Mouse (Mus musculus): Measurements from ENCODE around the gene Drg2.
"Not testable (repeated sequence)": the region's sequence is repeated elsewhere in the genome, so short reads cannot be mapped to it uniquely, and the experiment has no call there.

Drg2 gene

GRCm38 (mm10) chr11:60454080-60454744 is at the start of gene Drg2:
TSS of gene Drg2 (plus strand) at chr11:60454591.
- peak; percentile 83 for DNase-seq (ENCODE audit: low spot score)

- DNase-seq (ENCODE audit: low spot score) = no peak
These were observed 47.8 kb upstream of the Drg2 start for GRCm38 (mm10) chr11:60406606-60407005.

- DNase-seq (ENCODE audit: low spot score) = peak; percentile 63
These were observed 42.2 kb upstream of the Drg2 start for GRCm38 (mm10) chr11:60412173-60412572.

GRCm38 (mm10) chr11:60412921-60413320 is 41.5 kb upstream of the Drg2 start:
- no peak for DNase-seq (ENCODE audit: low spot score)

GRCm38 (mm10) chr11:60416590-60416962 is 37.8 kb upstream of the Drg2 start:
- DNase-seq (ENCODE audit: low spot score) = no peak

- peak; percentile 97 for DNase-seq (ENCODE audit: low spot score)
These were observed 37.3 kb upstream of the Drg2 start, which contains the start of gene Gid4 for GRCm38 (mm10) chr11:60416963-60417716. TSS of gene Gid4 (plus strand) at chr11:60417145.

- DNase-seq (ENCODE audit: low spot score) = peak; percentile 36
These were observed 36.5 kb upstream of the Drg2 start, which contains the start of gene Atpaf2 for GRCm38 (mm10) chr11:60417717-60418472. TSS of gene Atpaf2 (minus strand) at chr11:60418457.

- DNase-seq (ENCODE audit: low spot score) = no peak
These were observed 36.0 kb upstream of the Drg2 start for GRCm38 (mm10) chr11:60418473-60418803.

GRCm38 (mm10) chr11:60422046-60422668 is 32.2 kb upstream of the Drg2 start:
- DNase-seq (ENCODE audit: low spot score) = no peak

- DNase-seq (ENCODE audit: low spot score) = no peak
These were observed 31.4 kb upstream of the Drg2 start for GRCm38 (mm10) chr11:60423006-60423405.

GRCm38 (mm10) chr11:60426417-60426816 is 28.0 kb upstream of the Drg2 start:
- DNase-seq (ENCODE audit: low spot score) = no peak

- no peak for DNase-seq (ENCODE audit: low spot score)
These were observed 26.8 kb upstream of the Drg2 start for GRCm38 (mm10) chr11:60427628-60428027.

GRCm38 (mm10) chr11:60433501-60433900 is 20.9 kb upstream of the Drg2 start:
- no peak for DNase-seq (ENCODE audit: low spot score)

GRCm38 (mm10) chr11:60435133-60435532 is 19.3 kb upstream of the Drg2 start:
- no peak for DNase-seq (ENCODE audit: low spot score)

- DNase-seq (ENCODE audit: low spot score) = no peak
These were observed 17.8 kb upstream of the Drg2 start for GRCm38 (mm10) chr11:60436618-60437017.

- not testable (repeated sequence) for DNase-seq (ENCODE audit: low spot score)
These were observed 14.8 kb upstream of the Drg2 start for GRCm38 (mm10) chr11:60439621-60440020.

- no peak for DNase-seq (ENCODE audit: low spot score)
These were observed 14.2 kb upstream of the Drg2 start for GRCm38 (mm10) chr11:60440176-60440575.

- DNase-seq (ENCODE audit: low spot score) = no peak
These were observed 11.5 kb upstream of the Drg2 start for GRCm38 (mm10) chr11:60442896-60443295.

- DNase-seq (ENCODE audit: low spot score) = no peak
These were observed 10.4 kb upstream of the Drg2 start for GRCm38 (mm10) chr11:60444007-60444406.

- no peak for DNase-seq (ENCODE audit: low spot score)
These were observed 325 bp downstream of the Drg2 start for GRCm38 (mm10) chr11:60454745-60455087.

- DNase-seq (ENCODE audit: low spot score) = no peak
These were observed 3.6 kb downstream of the Drg2 start for GRCm38 (mm10) chr11:60457973-60458372.

GRCm38 (mm10) chr11:60465943-60466380 is 11.6 kb downstream of the Drg2 start:
- DNase-seq (ENCODE audit: low spot score) = peak; percentile 17

Measured in urinary bladder, postnatal 25 days (tissue).